Mouse (Mus musculus) NIH3T3 (cell line): ENCODE measurements around the gene Naif1.

Experiments
- DNase-seq: peaks from one replicate; pipeline ENCODE4 v3.0.0-alpha.2; 2012; ENCODE audit warnings: low read depth

The Naif1 gene

GRCm38 (mm10) chr2:32449761-32450754, at the start of gene Naif1:
Naif1 (plus strand) TSS chr2:32450457.
- no peak for DNase-seq

- peak; percentile 99 for DNase-seq
Observed at GRCm38 (mm10) chr2:32404663-32405062, 45.6 kb upstream of the Naif1 start.

GRCm38 (mm10) chr2:32407144-32407824, 43.0 kb upstream of the Naif1 start:
- no peak for DNase-seq

GRCm38 (mm10) chr2:32408429-32409424, 41.5 kb upstream of the Naif1 start:
- peak; percentile 49 for DNase-seq

DNA sequence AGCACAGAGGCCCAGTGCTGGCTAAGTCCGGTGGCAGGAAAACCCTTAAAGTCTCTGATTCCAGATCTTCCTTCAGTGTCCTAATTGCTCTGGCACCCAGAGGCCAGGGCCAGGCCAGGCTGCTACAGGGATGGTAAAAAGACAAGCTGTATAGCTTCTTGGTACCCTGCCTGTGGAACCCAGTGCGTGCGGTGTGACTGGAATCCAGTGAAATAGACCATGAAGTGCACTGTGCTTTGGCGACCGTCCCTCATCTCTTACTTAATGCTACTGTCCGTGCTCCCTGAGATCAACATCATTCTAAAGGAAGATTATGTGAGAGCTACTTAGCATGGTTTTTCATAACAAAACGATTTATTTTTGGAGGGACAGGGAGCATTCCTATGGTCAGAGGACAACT, 38.9 kb upstream of the Naif1 start:
- DNase-seq: no peak

DNA sequence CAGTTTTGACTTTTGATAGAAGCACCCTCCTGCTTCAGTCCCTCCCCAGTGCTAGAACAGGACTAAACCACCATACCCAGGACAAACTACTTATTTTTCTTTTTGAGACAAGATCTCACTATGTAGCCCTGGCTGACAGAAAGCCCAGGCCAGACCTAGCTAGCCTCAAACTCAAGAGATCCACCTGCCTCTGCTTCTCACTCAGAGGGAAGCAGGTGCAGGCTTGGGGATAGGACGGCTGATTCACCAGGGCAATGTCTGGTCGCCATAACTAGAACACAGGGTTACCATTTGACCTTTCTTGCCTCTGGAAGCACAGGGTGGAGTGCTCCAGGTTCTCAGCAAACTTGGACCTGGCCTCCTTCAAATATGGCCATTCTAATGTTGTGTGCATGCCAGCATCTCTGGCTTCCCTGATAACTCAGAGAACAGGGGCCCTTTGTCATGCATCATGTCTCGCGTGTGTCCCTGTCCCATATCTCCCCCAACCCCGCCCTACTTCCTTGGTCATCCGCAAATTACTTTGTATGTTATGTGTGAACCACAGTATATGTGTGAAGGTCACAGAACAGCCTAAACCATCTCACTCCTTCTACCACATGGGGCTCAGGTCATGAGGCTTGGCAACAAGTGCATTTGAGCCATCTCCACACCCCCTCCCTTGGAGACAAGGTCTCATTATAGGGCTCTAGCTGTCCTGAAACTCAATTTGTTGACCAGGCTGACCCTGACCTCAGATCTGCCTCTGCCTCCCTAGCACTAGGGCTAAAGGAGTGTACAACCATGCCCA, 37.3 kb upstream of the Naif1 start:
- no peak for DNase-seq

DNA sequence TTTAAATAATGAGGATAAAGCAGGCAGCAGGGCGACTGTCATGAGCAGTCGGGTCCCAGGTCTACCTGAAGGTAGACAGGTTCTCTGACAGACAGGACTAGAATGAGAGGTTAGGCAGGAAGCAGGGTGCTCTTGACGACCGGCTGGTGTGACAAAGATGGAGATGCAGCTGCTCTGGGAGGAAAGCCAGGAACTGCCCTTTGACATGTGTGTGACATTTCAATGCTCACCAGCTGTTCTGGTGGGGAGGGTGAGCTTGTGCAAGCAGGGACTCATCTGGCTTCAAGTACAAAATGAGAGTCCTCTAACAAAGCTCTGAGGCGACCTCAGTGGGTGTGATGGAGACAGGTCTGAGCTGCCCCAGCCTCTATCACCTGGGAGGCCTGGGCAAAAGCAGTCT, 36.3 kb upstream of the Naif1 start:
- no peak for DNase-seq

DNA sequence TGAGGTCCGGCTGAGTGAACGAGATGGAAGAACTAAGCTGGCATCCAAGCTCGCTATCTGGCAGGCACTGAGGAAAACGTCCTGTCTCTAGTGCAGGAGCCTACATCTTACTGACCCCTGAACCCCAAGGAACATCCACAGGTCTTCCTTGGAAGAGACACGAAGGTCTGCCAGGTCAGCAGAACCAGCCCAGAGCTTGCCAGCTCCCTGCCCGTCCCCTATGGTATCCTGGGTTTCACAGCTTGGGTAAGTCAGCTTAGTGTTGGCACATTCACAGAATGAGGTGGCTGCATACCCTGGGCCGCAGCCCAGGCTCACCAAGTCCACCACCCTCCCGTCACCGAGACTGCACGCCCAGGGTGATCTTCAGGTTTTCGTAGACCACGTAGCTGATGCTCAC, 34.5 kb upstream of the Naif1 start:
- no peak for DNase-seq

- DNase-seq: no peak
Observed at GRCm38 (mm10) chr2:32416556-32416955, 33.7 kb upstream of the Naif1 start.

DNA sequence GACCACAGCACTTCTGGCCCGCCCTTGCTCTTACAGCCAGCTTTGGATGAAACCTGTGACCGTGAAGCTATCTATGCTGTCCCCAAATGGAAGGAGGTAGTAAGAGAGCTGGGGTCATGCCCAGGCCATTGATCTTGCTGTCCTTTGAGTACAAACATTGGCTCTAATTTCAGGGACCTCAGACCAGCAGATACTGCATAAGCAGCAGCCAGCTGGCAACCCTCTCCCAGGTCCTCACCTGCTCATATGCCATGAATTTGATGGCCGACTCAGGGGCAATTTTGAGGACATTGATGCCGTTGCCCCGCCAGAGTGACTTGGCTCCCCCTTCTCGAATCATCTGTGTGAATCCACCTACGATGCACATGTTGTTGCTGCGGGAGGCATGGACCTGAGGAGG, 32.8 kb upstream of the Naif1 start:
- DNase-seq: no peak

DNA sequence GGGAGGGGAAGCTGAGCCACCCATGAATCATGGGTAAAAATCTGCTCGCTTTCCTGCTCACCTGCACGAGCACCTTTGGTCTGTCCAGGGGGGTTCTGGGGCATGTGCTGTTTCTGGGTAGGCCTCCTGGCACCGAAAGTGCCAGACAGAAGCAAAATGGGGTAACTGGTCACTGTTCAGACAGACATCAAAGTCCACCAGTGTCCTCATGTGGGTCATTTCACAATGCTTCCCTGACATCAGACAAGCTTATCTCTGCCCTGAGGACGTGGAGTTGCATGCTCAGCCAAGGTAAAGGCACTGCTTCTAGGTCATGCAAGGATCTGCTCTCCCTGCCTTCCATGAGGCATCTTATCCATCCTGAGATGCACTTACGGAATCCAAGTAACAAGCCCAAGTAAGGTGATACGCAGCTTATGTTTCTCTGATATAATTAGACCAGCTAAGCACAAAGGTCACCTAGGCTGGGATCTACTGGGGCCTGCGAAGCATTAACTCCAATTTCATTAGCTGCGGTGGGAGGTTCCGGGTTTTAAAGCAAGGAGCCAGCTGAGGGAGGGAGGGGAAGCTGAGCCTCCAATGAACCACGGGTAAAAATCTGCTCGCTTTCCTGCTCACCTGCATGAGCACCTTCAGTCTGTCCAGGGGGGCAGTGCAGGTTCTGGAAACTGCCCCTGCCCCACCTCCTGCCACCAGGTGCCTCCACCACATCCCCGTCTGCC, 31.7 kb upstream of the Naif1 start:
- no peak for DNase-seq

- peak; percentile 88 for DNase-seq
Observed at GRCm38 (mm10) chr2:32419359-32419758, 30.9 kb upstream of the Naif1 start.

GRCm38 (mm10) chr2:32420066-32420608, 30.1 kb upstream of the Naif1 start:
- no peak for DNase-seq

- no peak for DNase-seq
Observed at GRCm38 (mm10) chr2:32420647-32421046, 29.6 kb upstream of the Naif1 start.

- DNase-seq: no peak
Observed at GRCm38 (mm10) chr2:32421851-32422251, 28.4 kb upstream of the Naif1 start.

DNA sequence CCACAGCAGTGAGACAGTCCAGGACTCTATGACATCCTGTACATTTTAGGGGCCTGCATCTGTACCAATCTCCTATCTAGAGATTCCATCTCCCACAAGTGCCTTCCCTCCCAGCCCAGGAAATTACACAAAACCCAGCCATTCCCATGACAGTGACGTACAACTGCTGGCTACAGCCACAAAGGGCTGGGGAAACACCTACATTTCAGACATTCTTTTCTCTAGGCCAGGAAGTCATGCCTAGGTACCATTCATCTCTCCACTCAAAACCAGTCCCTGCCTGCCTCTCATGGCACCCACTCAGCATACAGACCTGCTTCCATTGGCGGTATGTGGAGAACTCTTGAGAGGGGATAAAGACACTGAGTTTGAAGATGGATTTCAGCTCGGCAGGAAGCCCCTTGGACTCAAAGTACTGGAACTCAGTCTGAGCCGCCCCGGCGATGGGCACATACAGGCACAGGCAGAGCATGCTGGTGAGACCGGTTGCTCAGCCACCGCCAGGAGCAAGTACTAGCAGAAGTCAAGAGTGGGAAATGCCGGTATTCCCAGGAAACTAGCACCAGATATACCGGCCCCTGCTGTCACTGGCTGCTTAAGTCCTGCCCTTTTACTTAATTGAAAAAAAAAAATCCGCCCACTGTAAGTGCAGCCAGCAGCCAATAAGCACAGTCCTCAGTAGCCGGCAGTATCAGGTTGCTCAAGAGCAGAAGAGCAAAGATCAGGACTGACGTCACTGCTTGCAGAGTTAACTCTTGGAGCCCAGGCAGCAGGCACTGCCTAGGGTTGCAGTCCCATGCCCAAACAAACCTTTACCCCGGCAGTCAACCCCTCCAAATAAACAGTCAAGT, 26.6 kb upstream of the Naif1 start:
- DNase-seq: peak; percentile 94

- peak; percentile 41 for DNase-seq
Observed at GRCm38 (mm10) chr2:32424796-32425195, 25.5 kb upstream of the Naif1 start.

DNA sequence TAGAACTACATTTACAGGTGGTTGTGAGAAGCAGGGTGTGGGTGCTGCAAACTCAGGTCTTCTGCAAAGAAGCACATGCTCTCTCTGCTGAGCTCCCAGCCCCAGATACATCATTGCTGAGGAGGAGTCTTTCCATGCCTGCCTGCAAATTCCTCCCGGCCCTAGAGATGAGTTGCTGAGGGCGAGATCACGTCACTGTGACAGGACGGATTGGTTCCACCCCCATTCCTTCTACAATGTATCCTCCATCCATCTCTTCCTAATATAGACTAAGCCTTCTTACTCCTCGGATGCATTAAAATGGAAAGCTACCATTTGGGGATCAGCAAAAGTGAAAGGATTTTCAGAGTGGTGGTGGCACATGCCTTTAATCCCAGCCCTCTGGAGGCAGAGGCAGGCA, 24.7 kb upstream of the Naif1 start:
- no peak for DNase-seq

- DNase-seq: no peak
Observed at GRCm38 (mm10) chr2:32426141-32426540, 24.1 kb upstream of the Naif1 start.
